6 mouse cellular contexts compared by ENCODE assay signal in genomic region chr11:54602764-54603163, GRCm38 (mm10).
A peak's percentile ranks its signal among the peaks of the same experiment; 100 is the strongest.
DNase-seq lines count a peak whose midpoint lies in the region.
"Not testable (repeated sequence)": the region's sequence is repeated elsewhere in the genome, so short reads cannot be mapped to it uniquely, and the experiment has no call there.

No protein-coding gene starts in this region.

- intact Hi-C loops in gastrocnemius, postnatal 14 days (cut with DNase I; ENCODE audit: low total_unique reads); heart, postnatal 10 days (cut with DNase I): not testable (repeated sequence)

- peak; percentile 6 for DNase-seq in gastrocnemius, postnatal 14 days
- DNase-seq in heart, adult 11 months, result peak; percentile 92
- DNase-seq in heart, postnatal 10 days, result peak; percentile 25 to 38
- peak; percentile 9 for DNase-seq in heart, postnatal 4 days
- peak; percentile 26 for DNase-seq in kidney, postnatal 14 days
- DNase-seq in lung, postnatal 10 days, result peak; percentile 6

Comparison
In these comparisons a context has a peak if more than half of its experiments do, and no peak if none do; other contexts are left out.
1. Peak in every context shown above with its lines: DNase-seq.
2. DNase-seq: peak in every context shown above with its lines; median percentile 92 in heart, adult 11 months; 32 in heart, postnatal 10 days; 26 in kidney, postnatal 14 days; 9 in heart, postnatal 4 days; 6 in gastrocnemius, postnatal 14 days; 6 in lung, postnatal 10 days.